Mouse (Mus musculus): Measurements from ENCODE around the gene Duxbl2. TPM values are rescaled to one million over a fixed set of nuclear protein-coding genes. Genes with fewer than 3 reads are reported as not detected.
"Not testable (repeated sequence)": the region's sequence is repeated elsewhere in the genome, so short reads cannot be mapped to it uniquely, and the experiment has no call there.

Duxbl2 gene
- total RNA-seq (2021) = 1 to 10 TPM in 1 of 2 experiments, under 1 TPM in 1; 0.98 to 1.5 TPM
- long read RNA-seq, experiment 1, partial matches to known transcripts = 1 of 2 reads
- long read RNA-seq, experiment 1, other reads (novel, unspliced or antisense) = 1 of 2 reads
- long read RNA-seq, experiment 2 = 0 reads

- DNase-seq (ENCODE audit: low spot score in 2 of 2) = not testable (repeated sequence)
Observed at GRCm38 (mm10) chr14:26118150-26118549, at the start of gene Duxbl2. Gene Duxbl2, plus strand, starts transcription at chr14:26118349.

GRCm38 (mm10) chr14:26076620-26077390 is 41.3 kb upstream of the Duxbl2 start:
- not testable (repeated sequence) for DNase-seq (ENCODE audit: low spot score in 2 of 2)

GRCm38 (mm10) chr14:26081216-26081615 is 36.9 kb upstream of the Duxbl2 start, which contains the start of gene Cphx2:
Gene Cphx2, plus strand, starts transcription at chr14:26081516.
- DNase-seq (ENCODE audit: low spot score in 2 of 2) = not testable (repeated sequence)

GRCm38 (mm10) chr14:26081997-26082396 is 36.2 kb upstream of the Duxbl2 start, which contains the start of gene Cphx3:
Gene Cphx3, plus strand, starts transcription at chr14:26082297.
- DNase-seq (ENCODE audit: low spot score in 2 of 2) = not testable (repeated sequence)

GRCm38 (mm10) chr14:26097622-26098021 is 20.5 kb upstream of the Duxbl2 start:
- not testable (repeated sequence) for DNase-seq (ENCODE audit: low spot score in 2 of 2)

- DNase-seq (ENCODE audit: low spot score in 2 of 2) = not testable (repeated sequence)
Observed at GRCm38 (mm10) chr14:26118550-26119000, 426 bp downstream of the Duxbl2 start.

- DNase-seq (ENCODE audit: low spot score in 2 of 2) = not testable (repeated sequence)
Observed at GRCm38 (mm10) chr14:26119095-26119494, 946 bp downstream of the Duxbl2 start.

GRCm38 (mm10) chr14:26147095-26147494 is 28.9 kb downstream of the Duxbl2 start:
- not testable (repeated sequence) for DNase-seq (ENCODE audit: low spot score in 2 of 2)

GRCm38 (mm10) chr14:26156032-26156431 is 37.9 kb downstream of the Duxbl2 start:
- not testable (repeated sequence) for DNase-seq (ENCODE audit: low spot score in 2 of 2)

GRCm38 (mm10) chr14:26161156-26161555 is 43.0 kb downstream of the Duxbl2 start:
- not testable (repeated sequence) for DNase-seq (ENCODE audit: low spot score in 2 of 2)

- not testable (repeated sequence) for DNase-seq (ENCODE audit: low spot score in 2 of 2)
Observed at GRCm38 (mm10) chr14:26162423-26162822, 44.3 kb downstream of the Duxbl2 start.

- DNase-seq (ENCODE audit: low spot score in 2 of 2) = not testable (repeated sequence)
Observed at GRCm38 (mm10) chr14:26165266-26165665, 47.1 kb downstream of the Duxbl2 start.

- not testable (repeated sequence) for DNase-seq (ENCODE audit: low spot score in 2 of 2)
Observed at GRCm38 (mm10) chr14:26173955-26174354, 55.8 kb downstream of the Duxbl2 start.

- not testable (repeated sequence) for DNase-seq (ENCODE audit: low spot score in 2 of 2)
Observed at GRCm38 (mm10) chr14:26175028-26175427, 56.9 kb downstream of the Duxbl2 start.

Other genes with a start within 250 kb of the Duxbl2 start
- 10 to 100 TPM in 1 of 2 experiments, 1 to 10 TPM in 1; 4.3 to 18.1 TPM for gene Plac9a, start 215.2 kb upstream of the Duxbl2 start, total RNA-seq (2021)
- 1 to 10 TPM; 5.3 to 5.4 TPM for gene Tmem254a, start 190.7 kb upstream of the Duxbl2 start, total RNA-seq (2021)
- not detected for gene Cphx1, start 180.0 kb upstream of the Duxbl2 start, total RNA-seq (2021)
- 1 to 10 TPM; 1.5 to 2.4 TPM for gene Duxbl1, start 139.8 kb upstream of the Duxbl2 start, total RNA-seq (2021)
- 10 to 100 TPM; 40.6 to 46.5 TPM for gene Gm9780, start 75.6 kb upstream of the Duxbl2 start, total RNA-seq (2021)
- gene Tmem254c, start 51.0 kb upstream of the Duxbl2 start, total RNA-seq (2021) = 10 to 100 TPM; 36.8 to 38.9 TPM
- not detected for gene Cphx2, start 36.8 kb upstream of the Duxbl2 start, total RNA-seq (2021)
- not detected for gene Cphx3, start 36.1 kb upstream of the Duxbl2 start, total RNA-seq (2021)
- gene Plac9b, start 64.1 kb downstream of the Duxbl2 start, total RNA-seq (2021) = 100 to 1,000 TPM; 193 to 206 TPM
- gene Tmem254b, start 88.7 kb downstream of the Duxbl2 start, total RNA-seq (2021) = 10 to 100 TPM; 11.4 to 12.5 TPM
- gene Duxbl3, start 139.6 kb downstream of the Duxbl2 start, total RNA-seq (2021) = 1 to 10 TPM; 6.2 to 8.3 TPM